Mouse (Mus musculus) right cerebral cortex, postnatal 36 days (tissue): ENCODE measurements at regions not wholly inside any gene's neighbourhood (a gene's known extent, or its start where the extent isn't known, plus 50 kb on each side); places are given as distances from the start of the nearest gene placed in this dataset.

Experiments used
- DNase-seq, 2 experiments: peaks; one replicate each; pipeline ENCODE4 v3.0.0; 2022; ENCODE audit warnings: low spot score in 2 of 2, mixed read lengths in 1 of 2

DNA sequence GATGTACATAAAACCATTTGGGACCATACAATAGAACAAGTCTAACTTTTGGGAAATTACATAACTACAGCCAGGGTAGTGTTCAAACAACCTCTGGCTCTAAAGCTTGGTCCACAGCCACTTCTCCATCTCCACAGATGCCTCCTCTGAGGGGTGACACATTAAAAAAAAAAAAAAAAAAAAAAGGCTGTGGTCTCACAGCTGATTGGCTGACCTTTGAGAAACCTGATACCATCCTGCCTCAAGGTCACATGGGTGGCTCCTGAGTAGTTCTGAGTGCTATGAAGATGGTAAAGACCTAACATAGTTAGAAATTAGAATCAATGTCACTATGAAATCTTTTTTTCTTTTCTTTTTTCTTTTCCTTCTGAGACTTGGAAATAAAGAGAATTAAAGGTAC is 102.4 kb downstream of the Tmem182 start:
- no peak for DNase-seq

DNA sequence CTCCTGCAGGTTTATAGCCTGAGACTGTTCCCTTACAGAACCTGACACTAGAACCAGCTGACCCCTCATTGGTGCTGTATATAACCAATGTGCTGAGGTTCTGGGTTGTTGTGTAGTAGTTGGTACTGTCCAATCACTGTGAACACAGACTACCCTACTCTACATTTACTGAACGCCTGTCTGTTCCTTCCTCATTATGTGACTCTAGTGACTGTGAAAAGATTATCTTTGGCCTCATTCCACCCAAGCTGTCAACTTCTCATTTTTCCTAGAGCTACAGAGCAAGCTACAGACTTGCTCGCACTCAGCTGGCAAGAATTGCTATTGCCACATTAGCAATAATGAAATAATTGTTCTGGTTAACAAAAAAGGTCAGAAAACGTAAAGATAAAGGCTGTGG is 108.2 kb downstream of the Tmem182 start:
- DNase-seq, result no peak

DNA sequence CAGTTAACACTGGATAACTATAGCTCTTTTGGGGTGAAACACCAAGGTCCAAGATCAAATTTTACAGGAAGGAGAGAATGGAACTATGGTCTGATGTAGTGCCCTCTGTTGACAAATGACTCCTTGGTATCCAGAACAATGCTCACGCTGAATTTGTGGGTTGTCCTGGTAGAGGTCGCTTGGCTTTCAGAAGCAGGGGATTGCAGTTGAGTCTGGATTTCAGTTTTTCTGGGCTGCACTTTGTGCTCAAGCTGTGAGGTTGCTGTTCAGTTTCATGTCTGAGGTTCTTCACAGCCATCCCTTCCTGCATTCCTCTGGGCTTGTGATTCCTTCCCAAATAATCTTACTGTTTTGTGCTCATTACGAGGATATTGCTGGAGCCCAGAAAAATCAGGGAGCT is 118.9 kb downstream of the Tmem182 start:
- no peak for DNase-seq

DNA sequence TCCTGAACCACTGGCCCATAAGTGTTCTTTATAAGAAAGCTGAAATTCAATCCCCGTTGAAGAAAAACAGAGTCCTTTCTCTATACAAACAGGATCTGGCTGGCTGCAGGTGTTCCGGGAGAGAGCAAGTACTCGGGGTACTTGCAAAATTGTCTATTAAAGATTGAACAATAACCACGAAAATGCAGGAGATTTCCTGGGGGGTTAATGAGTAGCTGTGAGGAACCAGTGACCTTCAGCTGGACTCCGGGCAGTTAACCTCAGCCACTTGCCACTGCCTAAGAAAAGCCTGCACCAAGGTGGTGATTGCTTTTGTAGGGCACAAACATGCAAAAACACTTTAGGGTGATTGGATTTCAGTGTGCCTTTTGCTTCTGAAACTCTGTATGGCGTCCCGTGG is 119.4 kb downstream of the Tmem182 start:
- no peak for DNase-seq

GRCm38 (mm10) chr1:40931374-40931773 is 126.0 kb downstream of the Tmem182 start:
- no peak for DNase-seq

DNA sequence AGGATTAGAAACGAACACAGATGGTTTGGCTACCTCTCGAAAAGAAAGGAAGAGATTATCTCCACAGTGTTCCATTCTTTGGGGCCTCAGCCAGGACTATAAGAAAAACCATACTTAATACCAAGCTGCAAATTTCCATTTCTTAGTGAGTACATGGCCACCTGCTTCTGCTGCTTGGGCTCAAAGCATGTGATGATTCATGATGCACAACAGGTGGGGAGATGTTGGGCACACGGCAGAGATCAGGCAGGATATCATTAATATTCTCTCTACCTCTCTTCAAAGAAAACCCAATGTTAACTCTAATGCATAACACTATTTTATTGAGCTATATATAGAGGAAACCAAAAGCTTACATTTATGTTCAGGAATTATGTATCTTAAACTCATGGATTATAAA is 131.3 kb downstream of the Tmem182 start:
- DNase-seq, result no peak

- no peak for DNase-seq
Measured at GRCm38 (mm10) chr1:40942751-40943150, 137.3 kb downstream of the Tmem182 start.

DNA sequence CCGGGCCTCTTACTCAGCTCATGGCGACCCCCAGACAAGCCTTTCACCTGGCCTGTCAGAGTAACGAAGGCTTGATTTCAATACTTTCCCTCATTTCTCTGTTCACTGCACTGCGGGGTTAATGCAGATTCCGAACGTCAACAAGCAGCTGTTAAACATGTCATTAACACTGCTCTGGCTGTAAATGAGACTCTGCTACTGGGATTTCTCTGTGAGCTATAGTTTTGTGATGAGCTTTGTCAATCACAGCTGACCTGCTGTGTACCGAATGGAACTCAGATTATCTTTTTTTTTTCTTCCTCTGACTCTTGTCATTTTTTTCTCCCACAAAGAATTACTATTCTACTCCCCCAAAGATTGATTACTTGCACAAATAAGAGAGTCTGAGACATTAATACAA is 137.8 kb downstream of the Tmem182 start:
- DNase-seq, result no peak

DNA sequence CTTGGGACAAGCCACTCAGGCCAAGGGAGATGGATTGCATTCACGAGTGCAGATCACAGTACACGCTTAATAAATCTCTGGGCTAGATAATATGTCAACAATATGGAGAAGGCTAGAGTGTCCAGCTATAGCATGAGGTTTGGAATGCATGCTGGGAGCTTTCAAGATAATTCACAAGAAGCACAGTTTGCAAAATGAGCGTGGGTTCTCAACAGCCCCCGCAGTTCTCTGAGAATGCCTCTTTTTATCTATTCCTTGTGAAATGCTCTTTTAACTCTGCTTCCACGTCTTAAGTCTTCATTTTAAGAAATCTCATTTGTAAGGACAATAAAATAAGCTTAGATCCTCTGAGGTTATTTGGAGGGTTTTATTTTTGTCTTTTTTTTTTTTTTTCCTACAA is 145.2 kb downstream of the Tmem182 start:
- DNase-seq, result peak in 1 of 2 experiments; percentile 48

DNA sequence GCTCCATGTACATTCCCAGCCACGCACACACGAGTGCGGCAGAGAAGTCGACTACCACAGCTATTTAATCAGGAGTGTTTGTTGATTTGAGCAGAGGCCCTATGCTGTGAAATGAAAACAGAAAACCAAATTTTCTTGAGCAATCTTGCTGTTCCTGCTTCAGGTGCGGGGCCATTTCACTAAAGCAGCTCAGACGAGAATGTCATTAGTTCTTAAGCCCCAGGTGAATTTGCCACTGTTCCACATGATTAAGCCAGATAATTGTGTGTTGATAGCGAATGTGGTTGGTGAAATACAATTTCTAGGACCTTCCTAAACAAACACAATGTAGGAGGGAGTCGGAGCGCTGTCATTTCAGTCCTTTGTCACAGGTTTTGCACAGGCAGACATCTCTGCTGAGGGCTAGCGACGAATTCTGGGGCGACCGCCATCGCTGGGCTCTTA is 149.3 kb downstream of the Tmem182 start:
- no peak for DNase-seq

DNA sequence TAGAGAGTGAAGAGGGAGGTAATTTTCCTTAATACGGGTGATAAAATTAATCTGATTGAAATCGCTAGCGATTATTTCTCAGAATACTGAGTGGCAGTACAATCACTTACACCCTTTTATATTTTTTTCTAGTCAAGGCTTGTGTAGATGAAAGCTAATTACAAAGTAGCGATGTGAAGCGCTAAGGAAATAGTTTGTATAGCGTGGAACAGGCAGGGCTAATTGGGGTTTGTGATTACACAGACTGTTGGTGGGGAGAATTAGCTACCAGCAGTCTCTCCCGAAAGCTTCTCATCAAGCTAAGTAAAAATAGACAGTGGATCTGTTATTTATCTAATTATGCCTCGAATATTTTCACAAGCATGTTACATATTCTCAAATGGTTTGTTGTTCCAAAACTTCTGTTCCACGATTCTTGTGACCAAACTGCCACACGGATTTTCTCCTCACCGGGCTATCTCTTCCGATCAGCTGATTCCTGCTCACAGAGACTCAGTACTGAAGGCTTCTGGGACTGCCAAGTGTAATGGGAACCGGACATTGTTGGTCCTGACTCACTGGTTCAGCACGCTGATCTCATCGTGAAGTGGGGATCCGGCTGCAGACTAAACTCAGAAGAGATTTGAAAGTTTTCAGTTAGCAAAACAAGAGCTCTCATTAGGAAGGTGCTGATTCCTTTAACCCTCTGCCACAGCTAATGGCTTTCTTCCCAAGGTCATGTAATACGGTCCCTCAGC is 162.5 kb downstream of the Tmem182 start:
- no peak for DNase-seq

DNA sequence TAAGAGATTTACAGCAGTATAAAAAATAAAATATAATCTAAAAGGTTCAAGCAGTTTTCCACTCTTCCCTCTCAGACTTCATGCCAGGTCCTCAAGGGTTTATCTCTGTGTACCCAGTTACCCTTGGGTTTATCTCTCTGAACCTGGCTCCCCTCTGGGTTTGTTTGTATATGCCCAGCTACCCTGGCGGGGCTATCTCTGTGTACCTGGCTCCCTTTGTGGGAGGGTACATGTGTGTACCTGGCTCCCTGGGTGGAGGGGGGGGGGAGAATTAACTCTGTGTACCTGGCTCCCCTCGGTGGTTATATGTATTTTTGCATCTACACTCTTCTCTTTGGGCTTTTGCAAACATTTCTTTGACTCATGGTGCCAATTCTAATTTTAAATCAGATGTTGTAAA is 178.4 kb downstream of the Tmem182 start:
- no peak for DNase-seq

DNA sequence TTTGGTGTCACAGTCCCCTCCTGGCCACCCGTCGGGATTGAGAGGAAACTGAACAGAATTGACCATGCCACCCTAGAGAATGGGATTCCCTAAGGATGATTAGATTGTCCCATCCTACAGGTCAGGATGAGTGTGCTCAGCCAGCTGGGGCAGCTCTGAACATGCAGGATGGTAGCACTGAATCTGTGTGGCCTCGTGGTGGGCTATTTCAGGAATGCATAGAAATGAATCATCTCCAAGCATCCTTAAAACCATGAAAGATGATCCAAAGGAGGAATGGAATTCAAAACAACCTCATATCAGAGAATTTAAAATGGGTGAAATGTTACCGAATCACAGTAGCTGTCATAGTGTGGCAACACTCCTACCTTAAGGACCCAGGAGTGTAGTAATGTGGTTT is 187.9 kb downstream of the Tmem182 start:
- DNase-seq, result no peak

DNA sequence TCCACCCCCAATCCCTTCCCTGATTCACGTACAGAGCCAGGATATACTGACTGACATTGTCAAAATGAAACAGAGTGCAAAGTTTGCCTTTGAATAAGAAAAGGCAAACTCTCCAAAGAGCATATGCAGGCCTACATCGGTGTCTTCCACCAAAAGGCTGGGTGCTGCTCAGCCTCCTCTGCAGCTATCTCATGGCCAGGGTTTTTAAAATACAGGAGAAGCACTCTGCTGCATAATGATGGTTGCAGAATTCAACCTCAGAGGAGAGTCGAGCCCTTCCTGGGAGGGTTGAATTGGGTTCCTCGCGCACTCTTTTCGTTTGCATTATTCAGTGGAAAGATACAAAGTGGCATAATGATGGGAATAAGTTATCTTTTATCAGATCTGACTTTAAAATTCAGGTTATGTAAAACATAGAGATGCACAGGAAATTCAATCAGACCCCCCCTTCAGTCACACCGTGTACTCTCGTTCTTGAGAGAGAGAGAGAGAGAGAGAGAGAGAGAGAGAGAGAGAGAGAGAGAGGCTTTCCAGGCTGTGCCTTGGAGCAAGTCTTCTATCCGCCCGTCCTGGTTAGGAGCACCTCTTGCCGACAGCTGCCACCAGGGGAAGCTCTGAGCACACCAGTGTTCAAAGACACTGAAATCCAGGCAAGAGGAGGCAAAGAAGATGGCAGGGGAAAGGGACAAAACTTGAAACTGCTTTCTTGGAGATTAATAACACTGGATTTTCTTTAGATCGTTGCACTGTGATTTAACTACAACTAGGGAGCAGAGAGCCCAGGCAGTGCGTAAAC is 196.0 kb downstream of the Tmem182 start:
- DNase-seq, result peak; percentile 39 to 46

DNA sequence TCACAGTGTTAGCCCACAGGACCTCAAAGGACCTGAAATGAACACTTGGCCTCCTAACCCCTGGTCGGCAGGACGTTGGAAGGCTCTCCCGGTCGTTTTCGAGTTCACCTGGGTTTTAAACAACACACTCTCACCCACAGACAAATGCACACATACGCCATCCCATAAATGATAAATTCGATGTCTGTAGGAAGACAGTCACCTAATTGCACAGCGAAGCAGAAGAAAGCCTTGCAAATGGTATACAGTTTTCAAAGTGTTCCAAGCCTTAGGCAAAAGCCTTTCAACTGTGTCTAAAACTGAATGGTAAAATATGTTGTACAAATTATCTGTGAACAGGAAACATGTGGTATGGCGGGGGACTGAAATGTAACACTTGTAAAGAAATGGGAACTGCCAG is 196.6 kb downstream of the Tmem182 start:
- no peak for DNase-seq

DNA sequence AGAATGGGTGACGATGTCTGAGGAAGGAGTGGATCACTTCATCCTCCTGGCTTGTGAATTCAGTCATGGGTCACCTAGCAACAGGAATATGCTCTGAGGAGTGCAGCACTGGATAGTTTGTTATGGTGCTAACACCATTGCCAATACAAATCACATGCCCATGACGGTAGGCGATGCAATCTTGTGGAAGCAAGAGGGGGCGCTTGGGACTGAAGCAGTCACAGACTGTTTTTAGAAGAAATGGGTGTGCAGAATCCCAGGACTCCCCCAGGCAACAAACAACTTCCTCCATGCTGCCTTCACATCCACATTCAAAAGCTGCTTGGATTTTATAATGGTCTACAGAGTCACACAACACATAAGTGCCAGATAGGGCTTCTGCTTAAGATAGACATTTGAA is 221.5 kb downstream of the Tmem182 start:
- no peak for DNase-seq

DNA sequence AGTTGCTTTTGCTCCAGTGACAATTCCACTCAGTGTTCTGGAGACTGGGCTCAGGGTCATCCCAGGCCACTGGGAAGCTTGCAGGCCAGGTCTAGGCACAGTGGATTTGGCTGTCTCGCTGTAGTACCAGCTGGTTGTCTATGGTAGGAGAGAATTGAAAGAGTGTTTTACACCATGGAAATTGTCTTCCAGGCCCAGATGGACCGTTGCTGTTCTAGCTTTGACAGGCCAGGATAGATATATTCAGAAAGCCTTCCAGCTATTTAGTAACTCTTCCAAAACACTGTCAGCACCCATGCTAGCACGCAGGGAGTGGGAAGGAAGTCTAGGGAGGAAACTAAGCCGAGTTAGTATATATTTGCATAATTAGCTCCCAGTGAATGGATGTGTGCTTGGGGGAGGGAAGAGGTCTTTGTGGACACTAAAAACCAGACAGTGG is 222.2 kb downstream of the Tmem182 start:
- DNase-seq, result peak; percentile 29 to 78

- DNase-seq, result no peak
Measured at GRCm38 (mm10) chr1:41028021-41028420, 222.6 kb downstream of the Tmem182 start.

DNA sequence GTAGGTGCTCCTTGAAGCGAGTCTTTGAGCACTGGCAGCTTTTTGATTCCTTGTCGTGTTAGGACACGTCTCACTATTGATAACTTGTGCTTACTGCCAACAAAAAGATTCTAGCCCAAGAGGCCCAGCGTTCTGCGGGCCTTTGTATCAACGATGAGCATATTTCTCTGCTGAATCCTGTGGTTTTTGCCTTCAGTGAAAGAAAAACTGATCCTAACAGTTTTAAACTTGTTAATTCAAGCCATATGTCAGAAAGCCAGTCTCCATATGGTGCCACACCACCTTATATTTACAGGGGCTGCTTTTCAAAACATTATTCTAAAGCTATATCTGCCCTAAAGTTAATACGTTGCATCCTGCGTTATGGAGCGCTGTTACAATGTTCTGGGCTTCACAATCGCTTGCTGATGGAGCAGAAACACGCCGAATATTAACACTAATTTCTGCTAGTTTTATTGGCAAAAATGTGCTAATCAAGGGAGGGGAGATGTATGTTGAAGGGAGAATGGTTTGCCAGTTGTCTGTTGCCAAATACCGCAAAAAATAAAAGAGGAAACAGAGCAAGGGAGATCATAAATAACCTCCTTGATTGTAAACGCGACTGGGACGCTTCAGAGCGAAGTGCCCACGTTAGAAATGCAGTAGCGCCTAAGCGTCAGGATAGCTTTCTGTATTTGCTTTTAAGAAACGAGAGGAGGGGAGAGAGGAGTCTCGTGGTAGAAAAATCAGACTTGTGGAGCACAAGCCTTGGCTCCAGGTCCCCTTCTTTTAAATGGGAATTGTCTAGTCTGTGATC is 229.9 kb downstream of the Tmem182 start:
- no peak for DNase-seq

DNA sequence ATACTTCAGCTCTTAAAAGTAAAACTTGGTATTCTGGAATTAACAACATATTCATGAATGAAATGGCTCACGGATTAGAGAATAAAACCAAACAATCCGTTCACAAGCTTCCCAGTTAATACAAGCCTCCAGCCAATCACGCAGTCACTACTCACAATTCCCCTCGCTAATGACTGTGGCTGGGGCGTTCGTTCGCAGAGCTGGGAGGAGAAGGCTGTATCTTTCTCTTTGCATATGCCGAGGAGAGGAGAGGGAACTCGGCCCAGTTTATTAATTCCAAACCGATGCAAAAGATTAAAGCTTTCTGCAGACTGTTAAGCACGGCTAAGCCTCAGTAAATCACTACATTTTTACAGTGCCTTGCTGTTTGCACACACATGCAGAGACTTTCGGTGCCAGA is 231.5 kb downstream of the Tmem182 start:
- no peak for DNase-seq

- DNase-seq, result no peak
Measured at GRCm38 (mm10) chr1:41054426-41054955, 249.1 kb downstream of the Tmem182 start.

GRCm38 (mm10) chr1:41055761-41056160 is 250.4 kb downstream of the Tmem182 start:
- DNase-seq, result no peak
